Mouse (Mus musculus) neural tube, embryonic 13.5 days (tissue): ENCODE data around the gene Avp. TPM values are rescaled to one million over a fixed set of nuclear protein-coding genes. Genes with fewer than 3 reads are reported as not detected.

Experiments
- ATAC-seq: fragments of 200-750 bp; cut with Nextera tagmentation; 2 replicates; pipeline ENCODE4 v1.8.0; 2017; ENCODE audit warnings: low read depth, mild to moderate bottlenecking, moderate TSS enrichment, moderate library complexity
- H3K27ac ChIP-seq: fragments of 300-500 bp; sonication (generic); replicated peaks from 2 replicates; pipeline ENCODE4 v1.5.1; 2015; ENCODE audit warnings: moderate library complexity, mild to moderate bottlenecking, inconsistent platforms
- H3K27me3 ChIP-seq: fragments of 300-500 bp; sonication (generic); 2 replicates; pipeline ENCODE4 v1.6.1; 2015; ENCODE audit warnings: mild to moderate bottlenecking, inconsistent platforms
- H3K36me3 ChIP-seq: fragments of 300-500 bp; sonication (generic); 2 replicates; pipeline ENCODE4 v1.6.1; 2015; ENCODE audit warnings: mild to moderate bottlenecking, inconsistent platforms
- H3K4me1 ChIP-seq: fragments of 300-500 bp; sonication (generic); replicated peaks from 2 replicates; pipeline ENCODE4 v1.6.1; 2015; ENCODE audit warnings: inconsistent platforms
- H3K4me2 ChIP-seq: fragments of 300-500 bp; sonication (generic); 2 replicates; pipeline ENCODE4 v1.6.1; 2015; ENCODE audit warnings: inconsistent platforms, mild to moderate bottlenecking, moderate library complexity
- H3K4me3 ChIP-seq: fragments of 300-500 bp; sonication (generic); 2 replicates; pipeline ENCODE4 v1.5.1; 2015; ENCODE audit warnings: mild to moderate bottlenecking, inconsistent platforms
- H3K9ac ChIP-seq: fragments of 300-500 bp; sonication (generic); 2 replicates; pipeline ENCODE4 v1.6.1; 2015; ENCODE audit warnings: moderate library complexity, mild to moderate bottlenecking, inconsistent platforms
- H3K9me3 ChIP-seq: fragments of 300-500 bp; sonication (generic); 2 replicates; pipeline ENCODE4 v1.6.1; 2016; ENCODE audit warnings: inconsistent platforms
- WGBS: fragments of 180-500 bp; shearing (Covaris S2); methylation state at CpG from one replicate; pipeline ENCODE4 v1.1.7; 2015; 5-methylcytosine and 5-hydroxymethylcytosine counted together
- polyA plus RNA-seq: library from polyadenylated mRNA; unstranded; fragments of >200 nt; fragmentation: Nextera tagmentation; extraction: Ambion mirVana; gene quantifications from 2 replicates; pipeline ENCODE4 v1.2.1, GENCODE M21; 2015

Avp gene
- 0.36 TPM in 1 of 2 replicates, not detected in the other for polyA plus RNA-seq

DNA sequence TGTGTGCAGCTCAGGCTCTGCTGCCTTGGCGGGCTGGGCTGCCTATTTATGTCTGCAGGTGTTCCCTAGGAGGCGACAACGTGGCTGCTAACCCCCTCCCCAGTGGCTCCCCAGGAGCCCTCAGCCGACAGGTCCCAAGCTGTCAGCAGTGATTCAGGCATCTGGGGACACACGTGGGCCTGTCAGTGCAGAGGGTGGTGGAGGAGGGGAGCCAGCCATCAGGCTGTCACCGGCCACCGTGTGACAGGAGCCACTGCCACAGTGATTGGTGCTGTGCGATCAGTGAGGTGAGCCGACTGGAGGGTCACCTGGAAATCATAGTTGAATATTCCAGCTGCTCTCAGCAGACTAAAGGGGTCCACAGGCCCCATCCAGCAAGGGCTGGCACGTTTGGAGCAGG, at the start of gene Avp:
TSS of gene Avp (minus strand) at position 3 of the 400 bp plus-strand sequence.
- H3K4me3 ChIP-seq, result no peak within 1 kb of the TSS
- H3K27ac ChIP-seq, result no peak within 1 kb of the TSS
- peaks cover 69% of the 10 kb centered on the region for H3K27me3 ChIP-seq
- H3K9ac ChIP-seq, result no peak within 1 kb of the TSS
- peaks cover 16% of the 10 kb centered on the region for H3K4me1 ChIP-seq
- 40% methylated on average over 10 of the region's 10 CpGs for WGBS
- H3K36me3 ChIP-seq, result no peaks in the 10 kb centered on the region
- H3K9me3 ChIP-seq, result no peaks in the 10 kb centered on the region
- H3K4me2 ChIP-seq, result no peak within 1 kb of the TSS
- no peak for ATAC-seq

DNA sequence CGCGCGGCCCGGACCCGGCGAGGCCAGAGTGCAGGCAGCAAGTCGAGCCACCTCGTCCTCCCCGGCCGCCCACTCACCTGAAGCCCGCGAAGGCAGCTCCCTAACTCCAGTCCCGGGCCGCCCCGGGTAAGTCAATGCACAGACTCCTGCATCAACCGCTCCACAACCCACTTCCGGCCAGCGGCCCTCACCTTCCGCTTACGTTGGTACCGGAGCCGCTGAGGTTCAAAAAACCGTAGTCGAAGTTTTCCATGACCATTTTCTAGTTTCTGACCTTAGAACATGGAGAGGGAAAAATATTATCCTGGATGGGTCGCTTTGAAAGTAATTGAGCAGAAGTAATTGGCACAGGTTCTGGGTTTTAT, 47.5 kb upstream of the Avp start, which contains the start of the genes Fastkd5 and Ubox5:
TSS of gene Fastkd5 (minus strand) at position 189 of the 365 bp plus-strand sequence.
TSS of gene Ubox5 (minus strand) at position 200 of the 365 bp plus-strand sequence.
- Histone ChIP-seq H3K27me3 (peaks cover 17% of the 10 kb centered on the region), H3K27ac (peak within 1 kb of the TSS; percentile 46), H3K4me3 (peak within 1 kb of the TSS; percentile 75), H3K9ac (peak within 1 kb of the TSS; percentile 91), H3K36me3 (peaks cover 33% of the 10 kb centered on the region), H3K4me2 (peak within 1 kb of the TSS; percentile 98), H3K4me1 (peaks cover 25% of the 10 kb centered on the region), H3K9me3 (no peaks in the 10 kb centered on the region)
- 0% methylated on average over 25 of the region's 25 CpGs for WGBS
- peak; percentile 85 for ATAC-seq

DNA sequence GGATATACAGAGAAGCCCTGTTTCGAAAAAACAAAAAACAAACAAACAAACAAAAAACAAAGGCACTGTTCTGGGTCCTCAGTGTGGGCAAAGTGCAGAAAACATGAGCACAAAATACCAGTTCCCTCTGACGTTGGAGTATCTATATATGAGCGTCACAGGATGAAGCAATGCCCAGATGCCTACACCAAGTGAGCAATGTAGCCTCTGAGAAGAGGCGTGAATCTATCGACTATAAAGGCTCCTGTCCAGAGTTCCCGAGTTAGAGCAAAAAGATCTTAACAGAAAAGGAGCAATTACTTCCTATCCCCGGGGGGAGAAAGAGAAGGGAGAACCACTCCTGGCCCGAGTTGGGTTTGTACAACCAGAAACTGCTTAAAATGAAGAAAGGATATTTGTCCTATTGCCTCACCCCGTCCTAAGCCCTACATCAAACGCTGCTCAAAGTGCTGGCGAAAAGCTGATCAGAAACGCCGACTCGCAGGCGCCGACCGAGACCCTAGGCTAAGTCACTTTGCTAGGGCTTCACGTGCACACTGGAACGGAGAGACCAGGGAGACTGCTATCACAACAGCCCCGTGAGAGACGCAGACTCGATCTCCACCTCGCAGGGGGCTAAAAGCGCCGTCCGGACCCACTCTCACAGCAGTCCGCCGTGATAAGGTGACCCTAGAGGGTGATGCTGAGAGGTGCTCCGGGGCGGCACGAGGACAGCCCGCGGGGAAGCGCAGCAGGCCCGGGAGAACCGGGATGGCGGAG, 46.9 kb upstream of the Avp start:
- ATAC-seq, result peak; percentile 69
- H3K9me3 ChIP-seq, result no peaks in the 10 kb centered on the region
- WGBS, result 2% methylated on average over 37 of the region's 37 CpGs
- H3K27me3 ChIP-seq, result peaks cover 11% of the 10 kb centered on the region
- H3K36me3 ChIP-seq, result peaks cover 30% of the 10 kb centered on the region
- peak overlapping the region; percentile 75 for H3K4me3 ChIP-seq
- peaks cover 19% of the 10 kb centered on the region for H3K4me1 ChIP-seq
- peak overlapping the region; percentile 46 for H3K27ac ChIP-seq
- peak overlapping the region; percentile 98 for H3K4me2 ChIP-seq
- peak overlapping the region; percentile 91 for H3K9ac ChIP-seq

DNA sequence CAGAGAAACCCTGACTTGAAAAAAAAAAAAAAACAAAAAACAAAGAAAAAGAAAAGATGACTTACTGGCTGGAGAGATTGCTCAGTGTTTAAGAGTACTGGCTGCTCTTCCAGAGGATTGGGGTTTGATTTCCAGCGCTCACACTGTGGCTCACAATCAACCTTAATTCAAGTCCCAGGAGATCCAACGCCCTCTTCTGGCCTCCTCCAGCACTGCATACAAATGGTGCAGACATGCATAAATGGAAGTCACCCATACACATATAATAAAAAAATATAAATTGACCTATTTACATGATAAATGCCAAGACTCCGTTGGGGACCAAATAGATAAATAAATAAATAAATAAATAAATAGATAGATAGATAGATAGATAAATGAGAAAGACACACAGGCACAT, 46.1 kb upstream of the Avp start:
- Histone ChIP-seq H3K4me3 (peak overlapping the region; percentile 75; the same call in 1 of the 2 replicates), H3K4me2 (peak overlapping the region; percentile 98), H3K9ac (peak overlapping the region; percentile 91; the same call in 1 of the 2 replicates), H3K9me3 (no peaks in the 10 kb centered on the region), H3K27me3 (peaks cover 3% of the 10 kb centered on the region), H3K36me3 (peaks cover 33% of the 10 kb centered on the region), H3K4me1 (peaks cover 15% of the 10 kb centered on the region), H3K27ac (no peak overlapping the region)
- WGBS, result 60% methylated on average over 3 of the region's 3 CpGs
- no peak for ATAC-seq

DNA sequence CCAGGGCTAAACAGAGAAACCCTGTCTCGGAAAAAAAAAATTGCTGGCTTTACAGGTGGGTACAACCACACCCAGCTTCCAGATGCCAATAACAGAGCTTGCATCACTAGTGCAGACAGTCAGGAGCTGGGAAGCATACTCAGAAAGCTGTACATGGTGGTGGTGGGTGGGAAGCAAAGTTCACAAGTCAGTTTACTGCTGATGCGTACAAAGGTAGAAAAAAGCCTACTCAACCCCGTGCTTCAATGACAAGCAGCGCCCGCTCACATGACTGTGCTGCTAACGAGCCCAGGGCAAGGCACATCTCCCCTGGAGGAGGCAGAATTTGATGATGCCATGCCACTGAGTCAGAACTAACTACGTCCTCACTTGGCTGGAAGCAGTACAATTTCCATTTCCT, 36.6 kb upstream of the Avp start:
- Histone ChIP-seq H3K27me3 (no peaks in the 10 kb centered on the region), H3K4me1 (no peaks in the 10 kb centered on the region), H3K4me3 (no peak overlapping the region), H3K9me3 (no peaks in the 10 kb centered on the region), H3K27ac (no peak overlapping the region), H3K4me2 (no peak overlapping the region), H3K9ac (no peak overlapping the region), H3K36me3 (peaks cover 58% of the 10 kb centered on the region)
- WGBS, result 96% methylated on average over 7 of the region's 7 CpGs
- ATAC-seq, result no peak

DNA sequence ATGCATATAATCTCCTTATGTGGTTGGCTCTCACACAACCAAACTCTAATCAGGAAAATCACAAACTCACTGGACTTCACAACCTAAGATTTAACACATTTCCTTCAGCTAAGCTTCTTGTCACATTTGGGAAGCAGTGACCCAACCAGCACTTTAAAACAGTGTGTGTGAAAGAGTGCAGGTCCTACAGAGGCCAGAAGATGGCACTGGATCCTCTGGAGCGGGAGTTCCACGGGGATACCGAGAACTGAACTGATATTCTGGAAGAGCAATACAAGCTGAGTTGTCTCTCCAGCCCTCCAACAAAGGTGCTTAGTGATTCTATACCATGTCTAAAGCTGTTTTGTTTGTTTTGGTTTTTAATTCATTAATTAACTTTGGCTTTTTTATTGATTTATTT, 30.7 kb upstream of the Avp start:
- no peak overlapping the region for H3K4me2 ChIP-seq

DNA sequence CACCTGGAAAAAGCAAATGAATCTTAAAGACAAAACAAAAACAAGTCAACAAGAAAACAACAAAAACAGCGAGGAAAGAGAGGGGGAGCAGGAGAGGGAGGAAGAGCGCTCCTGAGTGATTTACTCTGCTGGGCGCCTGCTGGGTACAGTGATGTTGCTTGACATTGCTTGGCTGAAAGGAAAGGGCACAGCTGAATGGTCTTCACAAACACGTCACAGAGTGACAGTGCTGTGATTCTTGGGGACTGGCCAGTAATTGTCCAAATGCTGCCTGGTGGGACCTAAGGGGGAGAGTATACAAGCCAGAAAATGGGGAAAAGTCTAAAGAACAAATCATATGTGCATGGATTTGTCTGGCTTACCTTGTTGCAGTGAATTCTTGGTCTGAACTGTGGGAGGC, 19.8 kb upstream of the Avp start:
- no peaks in the 10 kb centered on the region for H3K27me3 ChIP-seq
- H3K4me2 ChIP-seq, result no peak overlapping the region
- H3K9ac ChIP-seq, result no peak overlapping the region
- peaks cover 62% of the 10 kb centered on the region for H3K36me3 ChIP-seq
- ATAC-seq, result no peak
- no peak overlapping the region for H3K4me3 ChIP-seq
- WGBS, result 83% methylated on average over 4 of the region's 4 CpGs
- no peaks in the 10 kb centered on the region for H3K4me1 ChIP-seq
- H3K9me3 ChIP-seq, result no peaks in the 10 kb centered on the region
- H3K27ac ChIP-seq, result no peak overlapping the region

More for the DNA sequence above, 30.7 kb upstream of the Avp start:
- no peaks in the 10 kb centered on the region for H3K27me3 ChIP-seq
- peaks cover 44% of the 10 kb centered on the region for H3K36me3 ChIP-seq
- H3K4me3 ChIP-seq, result no peak overlapping the region
- H3K27ac ChIP-seq, result no peak overlapping the region
- H3K9me3 ChIP-seq, result no peaks in the 10 kb centered on the region
- WGBS, result 73% methylated on average over 3 of the region's 3 CpGs
- ATAC-seq, result no peak
- no peaks in the 10 kb centered on the region for H3K4me1 ChIP-seq
- no peak overlapping the region for H3K9ac ChIP-seq

DNA sequence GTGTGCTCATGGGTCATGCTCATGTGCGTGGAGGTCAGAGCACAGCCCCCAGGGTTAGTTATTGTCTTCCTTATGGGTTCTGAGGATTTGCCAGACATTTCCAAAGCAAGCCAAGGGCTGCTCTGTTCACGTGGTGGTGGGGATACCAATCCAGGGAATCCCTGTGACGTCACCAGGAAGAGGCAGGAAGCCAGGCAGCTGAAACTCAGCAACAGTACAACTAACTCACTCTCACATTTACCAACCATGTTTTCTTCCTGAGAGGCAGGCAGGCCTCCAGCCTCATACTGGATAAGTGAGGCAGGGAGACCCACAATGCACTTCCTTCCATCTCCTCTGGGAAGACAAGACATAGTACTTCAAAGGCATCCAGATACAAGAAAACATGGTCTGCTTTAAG, 16.0 kb upstream of the Avp start:
- H3K36me3 ChIP-seq, result peaks cover 81% of the 10 kb centered on the region
- ATAC-seq, result no peak
- H3K4me3 ChIP-seq, result no peak overlapping the region
- no peaks in the 10 kb centered on the region for H3K9me3 ChIP-seq
- WGBS, result 78% methylated on average over 3 of the region's 3 CpGs
- H3K4me1 ChIP-seq, result no peaks in the 10 kb centered on the region
- no peak overlapping the region for H3K4me2 ChIP-seq
- H3K27ac ChIP-seq, result no peak overlapping the region
- no peak overlapping the region for H3K9ac ChIP-seq
- H3K27me3 ChIP-seq, result no peaks in the 10 kb centered on the region

DNA sequence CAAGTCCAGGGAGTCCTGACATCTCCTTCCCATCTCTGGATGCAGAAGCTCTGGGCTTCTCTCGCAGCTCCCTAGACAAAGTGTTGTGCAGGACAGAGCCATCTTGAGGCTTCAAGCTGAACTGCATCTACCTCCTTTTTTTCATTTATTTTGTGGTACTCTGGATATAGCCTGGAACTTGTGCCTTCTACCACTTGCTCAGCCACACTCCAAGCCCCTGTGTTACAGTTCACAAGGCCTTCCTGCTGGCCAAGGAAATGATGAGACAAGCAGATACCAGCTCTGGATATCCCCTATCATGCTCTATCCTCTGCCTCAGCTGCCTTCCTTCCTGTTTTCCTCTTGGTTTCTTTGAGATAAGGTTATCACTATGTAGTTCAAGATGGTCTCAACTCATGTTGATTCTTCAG, 15.3 kb upstream of the Avp start:
- peak; percentile 43; the same call in 1 of the 2 replicates for ATAC-seq
- Histone ChIP-seq H3K9me3 (no peaks in the 10 kb centered on the region), H3K27ac (no peak overlapping the region), H3K4me3 (no peak overlapping the region), H3K4me1 (no peaks in the 10 kb centered on the region), H3K9ac (no peak overlapping the region), H3K27me3 (no peaks in the 10 kb centered on the region), H3K4me2 (no peak overlapping the region), H3K36me3 (peaks cover 81% of the 10 kb centered on the region)
- 11% methylated on average over 1 of the region's 1 CpGs for WGBS

DNA sequence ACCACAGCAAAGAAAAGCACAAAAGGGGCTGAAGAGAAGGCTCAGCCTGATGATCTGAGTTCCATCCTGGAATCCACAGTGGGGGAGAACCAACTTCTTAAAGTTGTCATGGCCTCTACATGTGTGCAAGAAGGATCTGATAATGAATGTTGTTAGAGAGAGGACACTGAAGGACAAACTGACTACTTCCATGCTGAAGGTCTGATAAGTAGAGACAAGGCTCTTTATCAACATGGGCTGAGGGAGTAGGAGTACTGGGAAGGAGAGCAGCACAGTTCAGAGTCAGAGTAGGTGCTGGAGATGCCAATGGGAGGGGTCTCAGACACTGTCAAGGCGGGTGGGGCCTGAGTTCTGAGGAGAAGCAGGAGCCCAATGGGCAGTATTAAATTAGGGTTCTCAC, 13.2 kb upstream of the Avp start:
- Histone ChIP-seq H3K36me3 (peaks cover 78% of the 10 kb centered on the region), H3K9ac (no peak overlapping the region), H3K4me2 (no peak overlapping the region), H3K27ac (no peak overlapping the region), H3K9me3 (no peaks in the 10 kb centered on the region), H3K27me3 (no peaks in the 10 kb centered on the region), H3K4me3 (no peak overlapping the region), H3K4me1 (no peaks in the 10 kb centered on the region)
- ATAC-seq, result no peak
- WGBS, result 88% methylated on average over 1 of the region's 1 CpGs

DNA sequence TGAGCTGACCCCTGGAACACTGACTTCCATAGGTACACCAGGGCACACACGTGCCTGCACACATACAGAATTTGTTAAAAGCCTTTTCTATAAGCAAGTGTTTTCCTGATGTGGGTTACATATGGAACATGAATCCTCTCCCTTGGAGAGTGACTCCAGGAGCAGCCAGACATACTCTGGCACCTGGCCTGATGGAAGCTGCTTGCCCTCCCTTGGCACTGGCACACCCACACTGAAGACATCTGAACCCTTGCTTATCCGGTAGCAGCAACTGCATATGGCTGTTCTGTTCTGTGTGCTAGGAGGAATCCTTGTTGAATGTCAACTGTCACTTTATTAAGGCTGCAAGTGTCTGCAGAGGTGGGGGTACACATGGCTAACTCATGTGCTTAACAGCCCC, 8.7 kb upstream of the Avp start:
- Histone ChIP-seq H3K9ac (no peak overlapping the region), H3K4me1 (no peaks in the 10 kb centered on the region), H3K27ac (no peak overlapping the region), H3K9me3 (no peaks in the 10 kb centered on the region), H3K27me3 (no peaks in the 10 kb centered on the region), H3K36me3 (peaks cover 50% of the 10 kb centered on the region), H3K4me2 (no peak overlapping the region), H3K4me3 (no peak overlapping the region)
- ATAC-seq, result no peak
- WGBS, result 94% methylated on average over 2 of the region's 2 CpGs

DNA sequence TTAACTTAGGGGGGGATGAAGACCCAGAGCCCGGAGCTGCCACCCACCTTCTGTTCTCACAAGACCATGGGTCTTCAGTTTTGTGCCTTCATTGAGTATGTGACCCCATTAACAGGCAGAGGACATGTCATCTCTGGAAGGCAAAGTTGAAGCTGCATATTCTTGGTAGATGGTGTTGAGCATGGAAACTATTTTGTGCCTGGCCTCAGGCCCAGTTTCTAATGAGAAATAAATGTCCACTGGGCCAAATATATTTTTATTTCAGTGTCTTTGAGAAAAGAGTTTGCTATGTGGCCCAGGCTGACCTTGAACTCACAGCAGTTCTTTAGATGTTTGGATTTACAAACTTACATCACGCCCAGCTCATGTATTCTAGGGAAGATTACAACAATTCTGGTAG, 7.4 kb upstream of the Avp start:
- 96% methylated on average over 2 of the region's 2 CpGs for WGBS
- H3K9ac ChIP-seq, result no peak overlapping the region

More for the DNA sequence above, 7.4 kb upstream of the Avp start:
- H3K4me1 ChIP-seq, result no peaks in the 10 kb centered on the region
- no peak for ATAC-seq
- H3K27me3 ChIP-seq, result peaks cover 1% of the 10 kb centered on the region; the same call in 1 of the 2 replicates
- no peak overlapping the region for H3K4me3 ChIP-seq
- no peak overlapping the region for H3K4me2 ChIP-seq
- H3K36me3 ChIP-seq, result peaks cover 37% of the 10 kb centered on the region
- no peak overlapping the region for H3K27ac ChIP-seq
- no peaks in the 10 kb centered on the region for H3K9me3 ChIP-seq
